Mouse (Mus musculus) heart, embryonic 13.5 days (tissue): ENCODE data around the gene Aldh3a2. TPM values are rescaled to one million over a fixed set of nuclear protein-coding genes. Genes with fewer than 3 reads are reported as not detected.

Source experiments
- ATAC-seq: fragments of 200-750 bp; cut with Nextera tagmentation; 2 replicates; pipeline ENCODE4 v1.8.0; 2017; ENCODE audit warnings: moderate TSS enrichment; ENCODE audit not compliant: insufficient number of reproducible peaks, low FRiP score, low TSS enrichment; ENCODE audit errors: extremely low read depth
- H3K27ac ChIP-seq: fragments of 300-500 bp; sonication (generic); replicated peaks from 2 replicates; pipeline ENCODE4 v1.5.1; 2015; ENCODE audit warnings: moderate library complexity, mild to moderate bottlenecking, inconsistent platforms
- H3K27me3 ChIP-seq: fragments of 300-500 bp; sonication (generic); replicated peaks from 2 replicates; pipeline ENCODE4 v1.6.1; 2015; ENCODE audit warnings: mild to moderate bottlenecking, inconsistent platforms
- H3K36me3 ChIP-seq: fragments of 300-500 bp; sonication (generic); 2 replicates; pipeline ENCODE4 v1.6.1; 2015; ENCODE audit warnings: mild to moderate bottlenecking, inconsistent platforms
- H3K4me1 ChIP-seq: fragments of 300-500 bp; sonication (generic); 2 replicates; pipeline ENCODE4 v1.6.1; 2015; ENCODE audit warnings: inconsistent platforms
- H3K4me2 ChIP-seq: fragments of 300-500 bp; sonication (generic); 2 replicates; pipeline ENCODE4 v1.6.1; 2015; ENCODE audit warnings: inconsistent platforms, mild to moderate bottlenecking, moderate library complexity
- H3K4me3 ChIP-seq: fragments of 300-500 bp; sonication (generic); 2 replicates; pipeline ENCODE4 v1.5.1; 2015; ENCODE audit warnings: moderate library complexity, mild to moderate bottlenecking, inconsistent platforms
- H3K9ac ChIP-seq: fragments of 300-500 bp; sonication (generic); 2 replicates; pipeline ENCODE4 v1.6.1; 2015; ENCODE audit warnings: inconsistent platforms, mild to moderate bottlenecking, moderate library complexity
- H3K9me3 ChIP-seq: fragments of 300-500 bp; sonication (generic); 2 replicates; pipeline ENCODE4 v1.6.1; 2016; ENCODE audit warnings: inconsistent platforms
- WGBS: fragments of 180-500 bp; shearing (Covaris S2); methylation state at CpG from one replicate; pipeline ENCODE4 v1.1.7; 2015; ENCODE audit warnings: mixed read lengths; 5-methylcytosine and 5-hydroxymethylcytosine counted together
- polyA plus RNA-seq: library from polyadenylated mRNA; unstranded; fragments of >200 nt; fragmentation: Nextera tagmentation; extraction: Ambion mirVana; gene quantifications from 2 replicates; pipeline ENCODE4 v1.2.1, GENCODE M21; 2015

The Aldh3a2 gene
- polyA plus RNA-seq, 1 experiment from 2014 or later, result 26.0 TPM

DNA sequence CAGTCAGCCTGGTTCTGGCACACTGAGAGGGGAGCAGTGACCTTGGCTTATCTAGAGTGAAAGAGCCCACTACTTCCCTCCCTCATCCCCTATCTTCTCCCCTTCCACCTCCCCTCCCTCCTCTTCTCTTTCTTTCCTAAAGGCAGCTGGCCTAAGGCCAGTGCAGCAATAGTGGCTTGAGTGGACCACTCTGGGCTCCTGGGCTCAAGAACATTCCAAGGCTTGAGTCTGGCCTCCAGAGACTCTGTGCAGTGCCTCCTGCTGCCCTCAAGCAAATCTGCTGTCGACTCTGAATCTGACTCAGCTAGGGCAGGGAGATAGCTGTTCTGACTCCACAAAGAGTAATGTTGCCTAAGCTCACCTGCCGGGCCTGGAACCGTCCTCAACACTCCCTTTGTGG, 38.9 kb downstream of the Aldh3a2 start:
- peak overlapping the region; percentile 8; the same call in 1 of the 2 replicates for H3K9ac ChIP-seq
- H3K4me2 ChIP-seq, result no peak overlapping the region
- H3K36me3 ChIP-seq, result no peaks in the 10 kb centered on the region
- H3K4me3 ChIP-seq, result no peak overlapping the region
- H3K4me1 ChIP-seq, result peaks cover 49% of the 10 kb centered on the region
- no peak overlapping the region for H3K27ac ChIP-seq
- ATAC-seq, result no peak
- no peaks in the 10 kb centered on the region for H3K9me3 ChIP-seq
- H3K27me3 ChIP-seq, result 0 out of 2 replicates have a peak, but pooled peaks cover 4% of the 10 kb centered on the region
- 52% methylated on average over 3 of the region's 3 CpGs for WGBS

DNA sequence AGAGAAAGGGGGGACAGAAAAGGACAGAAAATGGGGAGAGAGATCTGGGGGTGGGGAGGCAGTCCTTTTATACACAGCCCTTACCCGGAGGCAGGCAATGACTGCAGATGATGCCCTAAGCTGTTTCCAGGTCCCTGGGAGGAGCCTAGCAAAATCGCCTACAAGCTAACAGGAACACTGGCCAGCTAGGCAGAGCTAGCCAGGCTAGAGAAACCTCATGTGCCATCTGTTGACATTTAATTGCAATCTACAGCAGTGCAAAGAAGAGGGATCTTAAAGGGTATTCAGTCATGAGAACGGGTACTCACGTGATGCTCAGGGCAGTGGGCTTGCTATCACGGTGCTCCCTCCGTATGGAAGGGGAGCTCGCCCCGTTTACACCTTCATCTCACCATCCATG, 39.4 kb downstream of the Aldh3a2 start:
- Histone ChIP-seq H3K4me2 (no peak overlapping the region), H3K9ac (peak overlapping the region; percentile 8; the same call in 1 of the 2 replicates), H3K36me3 (no peaks in the 10 kb centered on the region), H3K27ac (peak overlapping the region; percentile 3; the same call in 1 of the 2 replicates), H3K4me1 (peaks cover 49% of the 10 kb centered on the region), H3K9me3 (no peaks in the 10 kb centered on the region), H3K4me3 (no peak overlapping the region), H3K27me3 (0 out of 2 replicates have a peak, but pooled peaks cover 4% of the 10 kb centered on the region)
- 68% methylated on average over 8 of the region's 8 CpGs for WGBS
- ATAC-seq, result no peak

DNA sequence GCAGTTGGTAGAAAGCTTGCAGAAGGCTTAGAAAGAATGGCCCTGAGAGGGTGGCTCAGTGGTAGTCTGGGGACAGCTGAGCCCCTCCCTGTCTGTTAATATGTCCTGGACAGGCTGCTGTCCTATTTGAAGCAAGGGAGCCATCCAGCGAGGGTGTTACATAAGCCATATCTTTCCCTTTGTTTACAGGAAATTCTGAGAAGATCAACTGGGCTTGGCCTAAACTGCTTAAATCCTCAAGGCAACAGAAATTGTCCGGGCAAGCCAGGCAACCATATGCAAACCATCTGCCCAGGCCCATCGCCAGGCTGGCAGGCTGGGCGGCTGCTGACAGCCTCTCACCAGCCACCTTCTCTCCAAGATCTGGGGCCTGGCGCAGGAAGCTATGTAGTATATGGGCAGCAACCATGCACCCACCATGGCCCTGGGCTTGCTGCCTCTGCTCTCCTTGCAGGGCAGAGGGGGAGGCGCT, 41.3 kb downstream of the Aldh3a2 start:
- ATAC-seq, result no peak
- peak overlapping the region; percentile 40 for H3K27ac ChIP-seq

DNA sequence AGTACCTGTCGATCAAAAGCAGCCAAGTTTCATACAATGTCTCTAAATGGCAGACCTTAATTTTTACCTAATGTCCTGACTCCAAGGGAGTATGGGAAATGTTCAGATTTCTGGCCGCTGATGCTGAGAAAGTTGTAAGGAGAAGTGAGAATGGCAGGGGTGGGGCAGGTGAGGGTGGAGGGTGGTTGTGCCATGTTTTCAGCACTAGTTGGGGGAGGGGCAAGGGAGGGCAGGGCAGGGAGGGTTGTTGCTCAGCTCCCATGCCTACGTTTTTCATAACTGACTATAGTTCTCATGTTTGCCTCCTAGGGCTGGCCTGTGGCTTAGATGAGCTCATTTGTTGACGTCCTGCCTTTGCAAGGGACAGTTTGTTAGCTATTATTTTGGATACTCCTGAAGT, 41.8 kb downstream of the Aldh3a2 start:
- H3K9me3 ChIP-seq, result no peaks in the 10 kb centered on the region

More for the DNA sequence above, 41.3 kb downstream of the Aldh3a2 start:
- Histone ChIP-seq H3K4me1 (peaks cover 46% of the 10 kb centered on the region), H3K9ac (no peak overlapping the region), H3K4me3 (no peak overlapping the region), H3K4me2 (no peak overlapping the region), H3K36me3 (no peaks in the 10 kb centered on the region), H3K27me3 (no peaks in the 10 kb centered on the region), H3K9me3 (no peaks in the 10 kb centered on the region)
- WGBS, result 48% methylated on average over 6 of the region's 6 CpGs

DNA sequence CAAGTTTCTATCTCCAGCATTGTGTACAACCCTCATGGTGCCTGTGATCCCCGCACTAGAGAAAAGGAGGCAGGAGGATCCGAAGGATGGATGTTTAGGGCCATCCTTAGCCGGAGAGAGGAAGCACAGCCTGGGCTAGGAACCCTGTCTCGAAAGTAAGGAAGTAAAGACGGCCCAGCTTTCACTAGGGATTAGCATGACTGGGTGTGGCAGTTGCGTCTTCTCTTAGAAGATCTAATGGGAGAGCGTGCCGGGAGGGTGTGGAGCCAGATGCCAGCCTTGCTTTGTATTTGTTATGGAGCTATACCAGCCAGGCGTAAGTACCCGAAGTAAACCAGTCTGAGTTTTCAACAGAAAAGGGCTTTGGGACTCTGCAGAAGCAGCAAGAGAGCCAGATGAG, 42.4 kb downstream of the Aldh3a2 start:
- no peak for ATAC-seq
- Histone ChIP-seq H3K4me2 (no peak overlapping the region), H3K36me3 (no peaks in the 10 kb centered on the region), H3K27me3 (no peaks in the 10 kb centered on the region), H3K9ac (no peak overlapping the region), H3K4me3 (no peak overlapping the region), H3K27ac (0 out of 2 replicates have a peak overlapping the region, but pooled peaks have one; percentile 36), H3K4me1 (peaks cover 45% of the 10 kb centered on the region), H3K9me3 (no peaks in the 10 kb centered on the region)
- WGBS, result 77% methylated on average over 10 of the region's 10 CpGs

More for the DNA sequence above, 41.8 kb downstream of the Aldh3a2 start:
- no peak overlapping the region for H3K4me3 ChIP-seq
- H3K4me2 ChIP-seq, result no peak overlapping the region
- no peak overlapping the region for H3K27ac ChIP-seq
- 73% methylated on average over 4 of the region's 4 CpGs for WGBS
- no peaks in the 10 kb centered on the region for H3K36me3 ChIP-seq
- no peaks in the 10 kb centered on the region for H3K27me3 ChIP-seq
- H3K4me1 ChIP-seq, result peaks cover 45% of the 10 kb centered on the region
- no peak for ATAC-seq
- no peak overlapping the region for H3K9ac ChIP-seq

DNA sequence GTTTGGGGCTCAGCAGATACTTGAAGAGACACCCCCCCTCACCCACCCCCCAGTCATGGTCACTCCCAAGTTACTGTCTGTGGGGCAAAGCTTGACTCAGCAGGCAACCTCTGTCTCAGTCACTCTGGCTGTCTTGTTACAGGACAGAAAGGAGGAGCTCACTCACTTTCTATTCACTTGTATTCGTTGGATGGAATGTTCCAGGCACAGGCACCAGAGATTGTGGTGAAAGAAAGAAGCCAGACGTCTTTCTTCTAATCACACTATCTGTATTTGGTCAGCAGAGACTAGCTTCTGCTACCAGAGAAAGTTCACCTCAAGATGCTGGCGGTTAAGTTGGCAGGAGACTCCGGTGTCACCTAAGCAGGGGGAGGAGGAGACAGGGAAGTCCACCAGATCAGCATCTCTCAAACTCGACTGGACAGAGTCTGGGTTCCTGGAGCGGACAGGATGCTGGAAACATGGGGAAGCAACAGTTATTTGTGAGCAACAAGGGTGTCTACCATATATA, 43.0 kb downstream of the Aldh3a2 start:
- Histone ChIP-seq H3K4me2 (peak overlapping the region; percentile 24; the same call in 1 of the 2 replicates), H3K9me3 (no peaks in the 10 kb centered on the region), H3K4me1 (peaks cover 45% of the 10 kb centered on the region), H3K27me3 (no peaks in the 10 kb centered on the region), H3K9ac (no peak overlapping the region), H3K27ac (peak overlapping the region; percentile 36), H3K36me3 (no peaks in the 10 kb centered on the region), H3K4me3 (no peak overlapping the region)
- ATAC-seq, result no peak
- WGBS, result 16% methylated on average over 6 of the region's 6 CpGs

DNA sequence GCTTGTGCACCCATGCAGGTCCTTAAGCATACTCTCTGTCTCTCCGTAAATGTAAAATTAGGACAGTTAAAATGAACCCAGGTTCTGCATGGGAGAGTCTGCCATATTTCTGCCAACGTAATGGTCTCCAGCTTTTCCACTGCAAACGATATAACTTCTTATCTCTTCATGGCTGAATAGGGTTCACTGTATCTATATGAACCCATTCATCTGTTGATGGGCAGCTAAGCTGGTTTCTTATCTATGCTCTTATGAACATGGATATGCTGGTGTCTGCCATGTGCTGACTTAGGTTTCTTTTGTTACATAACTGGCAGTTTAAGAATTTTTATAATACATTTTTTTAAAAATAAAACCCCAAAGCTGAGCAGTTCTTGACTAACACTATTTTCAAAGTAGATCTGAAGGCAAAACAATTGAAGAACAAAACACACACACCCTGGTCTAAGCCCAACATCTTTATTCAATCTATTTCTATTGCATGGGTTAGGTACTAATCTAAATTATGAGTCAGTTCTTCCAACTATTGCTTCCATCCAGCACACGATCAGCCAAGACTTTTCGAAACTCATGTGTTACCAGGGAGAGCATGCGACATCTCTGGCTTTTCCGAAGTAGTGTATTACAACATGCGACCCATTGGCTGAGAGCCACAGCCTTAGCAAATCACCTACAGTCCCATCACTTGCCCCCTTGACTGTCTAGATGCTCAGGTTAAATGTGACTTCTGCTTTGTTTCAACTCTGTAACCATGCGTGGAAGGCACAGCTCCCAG, 44.1 kb downstream of the Aldh3a2 start:
- WGBS, result 78% methylated on average over 9 of the region's 9 CpGs
- H3K4me3 ChIP-seq, result no peak overlapping the region
- no peak for ATAC-seq

DNA sequence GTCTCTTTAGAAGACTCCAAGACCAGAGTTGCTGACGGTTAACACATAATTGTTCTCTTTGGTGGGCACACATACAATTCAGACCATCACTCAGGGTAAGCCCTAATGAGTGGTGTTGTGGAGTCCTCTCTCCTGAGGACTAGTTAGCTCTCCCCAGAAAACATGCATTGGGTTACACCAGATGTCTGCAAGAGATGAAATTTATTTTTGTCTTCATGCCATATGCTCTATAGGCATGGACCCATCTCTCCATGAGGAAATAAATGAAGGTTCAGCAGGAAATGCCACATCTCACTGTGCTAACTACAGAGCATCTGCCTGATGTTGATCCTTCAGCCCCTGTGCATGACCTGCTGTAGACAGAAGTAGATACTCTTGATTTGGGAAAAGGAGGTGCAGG, 45.3 kb downstream of the Aldh3a2 start:
- Histone ChIP-seq H3K4me2 (no peak overlapping the region), H3K4me3 (no peak overlapping the region), H3K9me3 (no peaks in the 10 kb centered on the region), H3K27ac (no peak overlapping the region), H3K9ac (no peak overlapping the region), H3K36me3 (no peaks in the 10 kb centered on the region), H3K27me3 (no peaks in the 10 kb centered on the region), H3K4me1 (peaks cover 31% of the 10 kb centered on the region)
- WGBS, result 87% methylated on average over 1 of the region's 1 CpGs
- ATAC-seq, result no peak

More for the DNA sequence above, 44.1 kb downstream of the Aldh3a2 start:
- Histone ChIP-seq H3K4me1 (peaks cover 39% of the 10 kb centered on the region), H3K4me2 (no peak overlapping the region), H3K9ac (no peak overlapping the region), H3K27ac (no peak overlapping the region), H3K36me3 (no peaks in the 10 kb centered on the region), H3K9me3 (no peaks in the 10 kb centered on the region), H3K27me3 (no peaks in the 10 kb centered on the region)

DNA sequence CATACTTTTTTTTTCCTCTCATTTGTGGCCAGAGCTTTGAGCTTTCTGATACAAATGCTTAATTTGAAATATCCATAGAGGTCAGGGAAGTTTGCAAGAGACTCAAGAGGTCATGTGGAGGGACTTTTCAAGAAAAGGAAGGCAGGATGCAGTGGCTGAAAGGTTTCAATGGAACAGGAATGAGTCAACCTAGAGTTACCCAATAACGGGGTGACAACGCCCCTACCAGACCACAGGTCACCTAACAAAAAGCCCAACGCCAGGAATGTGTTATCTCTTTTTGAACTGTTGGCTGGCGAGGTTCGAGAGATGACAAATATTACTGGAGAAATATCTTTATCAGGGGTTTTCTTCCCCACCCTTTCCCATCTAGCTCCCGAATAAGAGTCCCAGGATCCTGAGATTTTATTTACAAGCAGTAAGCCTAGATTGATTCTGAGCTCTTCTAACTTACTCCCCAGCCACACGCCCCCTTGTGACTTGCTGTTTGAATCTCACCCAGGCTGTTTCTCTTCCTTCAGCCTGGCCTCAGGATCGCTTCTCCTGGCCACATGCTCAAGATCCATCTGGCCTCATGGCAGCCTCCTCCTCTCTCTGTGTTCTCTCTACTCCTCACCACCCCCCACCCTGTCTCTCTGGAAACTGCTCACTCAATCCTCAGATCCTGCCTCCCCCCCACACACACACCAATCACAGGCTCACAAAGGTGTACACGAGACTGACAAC, 46.9 kb downstream of the Aldh3a2 start:
- Histone ChIP-seq H3K4me2 (no peak overlapping the region), H3K9ac (no peak overlapping the region), H3K9me3 (no peaks in the 10 kb centered on the region), H3K36me3 (no peaks in the 10 kb centered on the region), H3K27me3 (no peaks in the 10 kb centered on the region), H3K27ac (no peak overlapping the region), H3K4me3 (no peak overlapping the region), H3K4me1 (peaks cover 17% of the 10 kb centered on the region)
- ATAC-seq, result no peak
- 51% methylated on average over 9 of the region's 9 CpGs for WGBS

DNA sequence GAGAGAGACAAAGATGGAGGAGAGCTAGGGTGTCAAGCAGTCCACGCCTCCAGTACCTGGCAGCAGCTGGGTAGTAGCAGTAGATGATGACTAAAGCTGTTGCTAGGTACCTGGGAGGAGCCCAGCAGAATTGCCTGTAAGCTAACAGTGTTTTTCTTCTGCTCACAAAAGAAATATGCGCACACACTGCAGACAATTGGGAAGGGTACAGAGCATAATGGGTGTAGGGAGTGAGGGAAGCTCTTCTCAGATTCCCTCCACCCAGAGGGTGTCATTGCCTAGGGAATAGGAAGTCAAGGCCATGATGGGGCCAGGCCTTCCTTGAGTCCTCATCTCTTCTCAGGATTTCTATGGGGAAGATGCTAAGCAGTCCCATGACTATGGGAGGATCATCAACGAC, 51.3 kb downstream of the Aldh3a2 start:
- H3K9me3 ChIP-seq, result no peaks in the 10 kb centered on the region
- H3K27me3 ChIP-seq, result peaks cover 37% of the 10 kb centered on the region
- H3K9ac ChIP-seq, result no peak overlapping the region
- peaks cover 2% of the 10 kb centered on the region for H3K4me1 ChIP-seq
- WGBS, result 85% methylated on average over 3 of the region's 3 CpGs
- no peak overlapping the region for H3K4me3 ChIP-seq
- no peak overlapping the region for H3K27ac ChIP-seq
- no peaks in the 10 kb centered on the region for H3K36me3 ChIP-seq
- no peak overlapping the region for H3K4me2 ChIP-seq
- no peak for ATAC-seq

DNA sequence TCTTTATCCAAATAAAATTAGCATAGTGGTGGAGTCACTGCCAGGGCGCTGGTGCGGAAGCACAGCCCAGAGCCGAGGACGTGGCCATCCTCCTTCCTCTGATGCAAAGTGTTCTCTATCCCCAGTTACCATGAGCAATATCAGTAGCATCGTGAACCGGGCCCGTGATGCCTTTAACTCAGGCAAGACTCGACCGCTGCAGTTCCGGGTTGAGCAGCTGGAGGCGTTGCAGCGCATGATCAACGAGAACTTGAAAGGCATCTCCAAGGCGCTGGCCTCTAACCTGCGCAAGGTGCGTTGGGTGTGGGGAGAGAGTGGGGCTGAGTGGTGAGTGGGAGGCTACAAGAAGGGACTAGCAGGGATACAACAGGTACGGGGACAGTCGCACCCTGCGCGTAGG, 55.2 kb downstream of the Aldh3a2 start:
- no peak for ATAC-seq
- H3K27me3 ChIP-seq, result peaks cover 55% of the 10 kb centered on the region
- 26% methylated on average over 20 of the region's 20 CpGs for WGBS
- H3K27ac ChIP-seq, result no peak overlapping the region
- H3K9me3 ChIP-seq, result no peaks in the 10 kb centered on the region
- H3K9ac ChIP-seq, result no peak overlapping the region
- H3K4me1 ChIP-seq, result peaks cover 20% of the 10 kb centered on the region
- no peaks in the 10 kb centered on the region for H3K36me3 ChIP-seq
- H3K4me3 ChIP-seq, result no peak overlapping the region
- no peak overlapping the region for H3K4me2 ChIP-seq
